Mouse (Mus musculus) heart, adult 11 months (tissue): ENCODE measurements around the gene Gm21834.

ENCODE experiments used
- DNase-seq: peaks from one replicate; pipeline ENCODE4 v3.0.0; 2022

Gm21834 gene

GRCm38 (mm10) chr17:57742119-57742518 is at the start of gene Gm21834:
TSS of gene Gm21834 (minus strand) at chr17:57742219.
- DNase-seq, result no peak

DNA sequence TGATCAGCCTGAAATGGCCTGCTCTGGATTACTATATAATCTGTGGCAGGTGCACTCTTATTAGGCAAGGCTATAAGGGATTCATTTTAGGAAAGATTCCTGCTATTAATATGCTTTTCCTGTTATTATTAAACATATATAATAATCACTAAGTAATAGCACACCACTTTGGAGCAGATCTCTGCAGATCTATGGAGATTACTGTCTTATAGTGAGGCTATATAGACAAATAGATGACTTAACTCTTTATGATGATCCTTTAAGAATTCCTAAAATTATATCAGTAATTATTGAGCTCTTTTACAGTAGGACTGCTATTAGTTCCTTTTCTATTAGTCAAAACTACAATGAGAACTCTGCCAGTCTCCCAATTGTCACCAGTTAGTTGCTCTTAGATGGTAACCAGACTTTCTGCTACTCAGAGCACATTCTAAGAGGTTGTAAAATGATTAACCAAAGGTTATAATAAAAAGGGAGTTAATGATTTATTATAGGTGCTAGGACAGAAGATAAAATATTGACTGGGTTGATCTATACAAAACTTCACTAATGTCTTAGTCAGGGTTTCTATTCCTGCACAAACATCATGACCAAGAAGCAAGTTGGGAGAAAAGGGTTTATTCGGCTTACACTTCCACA is 46.3 kb upstream of the Gm21834 start:
- DNase-seq, result no peak

- DNase-seq, result no peak
These were observed 28.9 kb upstream of the Gm21834 start for GRCm38 (mm10) chr17:57770904-57771303.

- no peak for DNase-seq
These were observed 26.9 kb upstream of the Gm21834 start, which contains the start of gene Cntnap5c for GRCm38 (mm10) chr17:57768622-57769610. TSS of gene Cntnap5c (plus strand) at chr17:57769570.

GRCm38 (mm10) chr17:57767306-57767705 is 25.3 kb upstream of the Gm21834 start:
- DNase-seq, result no peak

DNA sequence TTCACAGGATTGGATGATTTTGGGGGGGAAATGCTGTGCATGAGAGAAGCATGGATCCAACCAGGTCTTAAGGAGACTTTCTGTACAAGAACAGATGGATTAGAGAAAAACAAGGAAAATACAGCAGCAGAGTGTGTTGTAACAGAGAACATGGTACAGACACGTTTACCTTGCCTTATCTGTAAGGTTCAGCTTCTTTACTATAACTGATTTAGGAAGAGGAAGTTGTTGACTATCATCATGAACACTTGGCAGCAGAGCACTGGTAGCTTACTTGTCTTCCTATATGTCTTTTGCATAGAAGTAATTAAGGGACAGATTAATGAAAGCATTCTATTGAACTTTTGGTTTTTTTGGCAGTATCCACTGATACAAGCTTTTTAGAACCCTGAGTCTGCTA is 16.0 kb upstream of the Gm21834 start:
- no peak for DNase-seq

GRCm38 (mm10) chr17:57694791-57695190 is 47.2 kb downstream of the Gm21834 start:
- peak; percentile 70 for DNase-seq
